Mouse (Mus musculus) heart, adult 2 months (tissue): Measurements from ENCODE around the gene Sigirr.

Experiments
- CTCF ChIP-seq: fragments of 200-600 bp; IDR thresholded peaks from 2 replicates; pipeline ENCODE4 v1.8.1; 2022; ENCODE audit warnings: antibody characterized with exemption, mild to moderate bottlenecking, moderate library complexity
- EP300 ChIP-seq: fragments of 200-500 bp; IDR thresholded peaks from 2 replicates; pipeline ENCODE4 v1.6.1; 2011; ENCODE audit warnings: low read depth, low read length, control low read depth; ENCODE audit not compliant: insufficient read depth
- POLR2A ChIP-seq: fragments of 200-500 bp; IDR thresholded peaks from 2 replicates; pipeline ENCODE4 v1.6.1; 2011; ENCODE audit warnings: mild to moderate bottlenecking, low read depth, low read length, control low read depth; ENCODE audit not compliant: insufficient read depth

DNA sequence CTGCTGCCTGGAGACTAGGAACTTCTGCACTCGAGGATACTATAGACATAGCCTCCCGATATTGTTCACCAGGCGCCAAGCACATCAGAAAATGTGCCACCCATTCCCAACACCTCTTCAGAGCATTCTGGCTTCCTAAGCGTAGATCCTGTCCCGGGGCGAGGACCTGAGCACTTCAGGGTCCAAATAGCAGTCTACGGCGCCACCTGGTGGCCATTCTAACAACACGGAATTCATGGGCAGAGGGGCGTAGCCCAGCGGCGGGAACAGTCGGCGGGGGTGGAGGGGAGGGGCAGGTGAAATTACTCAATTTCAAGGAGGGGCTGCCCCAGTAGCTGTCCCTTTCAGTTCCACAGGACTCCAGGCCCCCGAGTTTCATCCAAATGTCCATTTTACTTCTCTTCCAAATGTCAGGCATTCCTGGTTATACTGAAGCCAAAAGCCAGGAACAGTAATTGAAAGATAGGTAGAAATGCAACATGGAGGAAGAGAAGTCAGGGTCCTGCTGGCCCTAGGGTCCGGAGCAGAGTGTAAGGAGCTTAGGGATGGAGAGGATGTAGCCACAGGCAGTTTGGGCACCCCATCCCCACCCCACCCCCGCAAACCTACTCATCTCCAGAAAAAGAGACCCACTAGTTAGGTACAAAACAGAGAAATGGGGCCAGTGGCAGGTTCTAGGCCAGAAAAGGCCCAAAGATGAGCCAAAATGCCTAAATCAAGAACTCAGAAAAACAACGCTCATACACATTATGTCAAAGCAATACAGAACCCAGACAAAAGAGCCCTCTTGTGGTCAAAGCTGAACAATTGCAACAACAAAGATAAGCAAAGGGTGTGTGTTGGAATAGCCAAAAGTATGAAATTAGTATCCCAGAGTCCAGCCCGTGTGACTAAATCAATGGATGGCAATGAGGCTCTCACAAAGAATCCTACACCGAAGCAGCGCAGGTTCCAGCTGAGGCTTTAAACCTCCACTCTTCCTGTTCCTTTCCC is 51.9 kb downstream of the Sigirr start:
- TF ChIP-seq POLR2A (no peak), EP300 (peak; percentile 94), CTCF (peak; percentile 78)
